Mouse (Mus musculus) kidney, embryonic 15.5 days (tissue): ENCODE measurements around the gene AC131692.1. TPM values are rescaled to one million over a fixed set of nuclear protein-coding genes. Genes with fewer than 3 reads are reported as not detected.

Experiments used
- ATAC-seq: fragments of 200-750 bp; cut with Nextera tagmentation; replicated peaks from 2 replicates; pipeline ENCODE4 v1.8.0; 2017; ENCODE audit warnings: moderate TSS enrichment; ENCODE audit not compliant: low FRiP score
- H3K27ac ChIP-seq: fragments of 300-500 bp; sonication (generic); 2 replicates; pipeline ENCODE4 v1.5.1; 2015; ENCODE audit warnings: mild to moderate bottlenecking, inconsistent platforms
- H3K27me3 ChIP-seq: fragments of 300-500 bp; sonication (generic); 2 replicates; pipeline ENCODE4 v1.6.1; 2015; ENCODE audit warnings: inconsistent platforms
- H3K36me3 ChIP-seq: fragments of 300-500 bp; sonication (generic); 2 replicates; pipeline ENCODE4 v1.6.1; 2015; ENCODE audit warnings: inconsistent platforms
- H3K4me1 ChIP-seq: fragments of 300-500 bp; sonication (generic); 2 replicates; pipeline ENCODE4 v1.6.1; 2015; ENCODE audit warnings: inconsistent platforms
- H3K4me2 ChIP-seq: fragments of 300-500 bp; sonication (generic); 2 replicates; pipeline ENCODE4 v1.6.1; 2015; ENCODE audit warnings: moderate library complexity, mild to moderate bottlenecking, inconsistent platforms
- H3K4me3 ChIP-seq: fragments of 300-500 bp; sonication (generic); replicated peaks from 2 replicates; pipeline ENCODE4 v1.5.1; 2015; ENCODE audit warnings: mild to moderate bottlenecking, inconsistent platforms
- H3K9ac ChIP-seq: fragments of 300-500 bp; sonication (generic); 2 replicates; pipeline ENCODE4 v1.6.1; 2015; ENCODE audit warnings: mild to moderate bottlenecking, inconsistent platforms
- H3K9me3 ChIP-seq: fragments of 300-500 bp; sonication (generic); replicated peaks from 2 replicates; pipeline ENCODE4 v1.6.1; 2016; ENCODE audit warnings: inconsistent platforms
- WGBS: fragments of 180-500 bp; shearing (Covaris S2); methylation state at CpG from one replicate; pipeline ENCODE4 v1.1.7; 2015; ENCODE audit warnings: mixed read lengths; 5-methylcytosine and 5-hydroxymethylcytosine counted together
- microRNA-seq: library from miRNA; unstranded; fragments of <30 nt; microRNA quantifications from one replicate; pipeline ENCODE4, GENCODE M21; 2016
- polyA plus RNA-seq: library from polyadenylated mRNA; unstranded; fragments of >200 nt; fragmentation: Nextera tagmentation; extraction: Ambion mirVana; gene quantifications from 2 replicates; pipeline ENCODE4 v1.2.1, GENCODE M21; 2015

The AC131692.1 gene
- polyA plus RNA-seq, 1 experiment from 2014 or later, result 0.34 TPM

- Histone ChIP-seq H3K36me3 (no peaks in the 10 kb centered on the region), H3K9me3 (0 out of 2 replicates have a peak, but pooled peaks cover 2% of the 10 kb centered on the region), H3K4me2 (no peak overlapping the region), H3K9ac (no peak overlapping the region), H3K4me1 (peaks cover 12% of the 10 kb centered on the region), H3K27ac (no peak overlapping the region), H3K27me3 (no peaks in the 10 kb centered on the region), H3K4me3 (no peak overlapping the region)
- WGBS, result 74% methylated on average over 5 of the region's 5 CpGs
- ATAC-seq, result no peak
These were observed 50.6 kb downstream of the AC131692.1 start for GRCm38 (mm10) chr19:6144842-6145241.

Small RNA genes within 50 kb of the gene (microRNA-seq; reads per million reads assigned to microRNA genes)
- gene Mir6988, result 1.2 reads per million

Other genes starting within 250 kb of the AC131692.1 start
- 40.2 and 43.1 TPM in 2 replicates for gene Frmd8, start 219.1 kb upstream of the AC131692.1 start, polyA plus RNA-seq
- gene Slc25a45, start 216.6 kb upstream of the AC131692.1 start, polyA plus RNA-seq, result 8.1 and 8.5 TPM in 2 replicates
- 4.2 and 4.7 TPM in 2 replicates for gene Tigd3, start 200.3 kb upstream of the AC131692.1 start, polyA plus RNA-seq
- gene Dpf2, start 181.4 kb upstream of the AC131692.1 start, polyA plus RNA-seq, result 166 and 178 TPM in 2 replicates
- gene Cdc42ep2, start 169.6 kb upstream of the AC131692.1 start, polyA plus RNA-seq, result 13.4 and 15.5 TPM in 2 replicates
- 75.3 and 83.2 TPM in 2 replicates for gene Pola2, start 130.2 kb upstream of the AC131692.1 start, polyA plus RNA-seq
- gene Slc22a20, start 108.3 kb upstream of the AC131692.1 start, polyA plus RNA-seq, result not detected in 2 replicates
- 8.4 and 11.1 TPM in 2 replicates for gene Capn1, start 78.5 kb upstream of the AC131692.1 start, polyA plus RNA-seq
- gene Syvn1, start 47.8 kb upstream of the AC131692.1 start, polyA plus RNA-seq, result 35.6 and 38.5 TPM in 2 replicates
- 77.9 and 81.6 TPM in 2 replicates for gene Mrpl49, start 36.6 kb upstream of the AC131692.1 start, polyA plus RNA-seq
- gene Fau, start 36.6 kb upstream of the AC131692.1 start, polyA plus RNA-seq, result 741 and 838 TPM in 2 replicates
- 33.0 and 33.2 TPM in 2 replicates for gene Znhit2, start 33.2 kb upstream of the AC131692.1 start, polyA plus RNA-seq
- 23.6 and 24.9 TPM in 2 replicates for gene Tm7sf2, start 26.0 kb upstream of the AC131692.1 start, polyA plus RNA-seq
- gene Vps51, start 17.2 kb upstream of the AC131692.1 start, polyA plus RNA-seq, result 70.3 and 78.5 TPM in 2 replicates
- not detected in 2 replicates for gene Tmem262, start 14.4 kb upstream of the AC131692.1 start, polyA plus RNA-seq
- 1.6 and 2.0 TPM in 2 replicates for gene Gm28374, start 12.2 kb upstream of the AC131692.1 start, polyA plus RNA-seq
- gene Zfpl1, start 9.5 kb upstream of the AC131692.1 start, polyA plus RNA-seq, result 73.7 and 79.5 TPM in 2 replicates
- gene Cdca5, start 9.4 kb upstream of the AC131692.1 start, polyA plus RNA-seq, result 44.8 and 45.8 TPM in 2 replicates
- gene Naaladl1, start 11.4 kb downstream of the AC131692.1 start, polyA plus RNA-seq, result 0.51 and 0.54 TPM in 2 replicates
- gene Sac3d1, start 24.2 kb downstream of the AC131692.1 start, polyA plus RNA-seq, result 44.0 and 47.2 TPM in 2 replicates
- 32.3 and 34.2 TPM in 2 replicates for gene Snx15, start 33.9 kb downstream of the AC131692.1 start, polyA plus RNA-seq
- 0.52 and 0.54 TPM in 2 replicates for gene Batf2, start 46.6 kb downstream of the AC131692.1 start, polyA plus RNA-seq
- 103 and 113 TPM in 2 replicates for gene Arl2, start 47.1 kb downstream of the AC131692.1 start, polyA plus RNA-seq
- gene Majin, start 90.0 kb downstream of the AC131692.1 start, polyA plus RNA-seq, result not detected in 2 replicates
- gene Gpha2, start 132.0 kb downstream of the AC131692.1 start, polyA plus RNA-seq, result 0.39 and 0.74 TPM in 2 replicates
- 22.9 and 27.6 TPM in 2 replicates for gene Ppp2r5b, start 141.5 kb downstream of the AC131692.1 start, polyA plus RNA-seq
- 9.8 and 12.1 TPM in 2 replicates for gene Atg2a, start 147.2 kb downstream of the AC131692.1 start, polyA plus RNA-seq
- 67.8 and 81.8 TPM in 2 replicates for gene Ehd1, start 182.3 kb downstream of the AC131692.1 start, polyA plus RNA-seq
- gene Cdc42bpg, start 212.0 kb downstream of the AC131692.1 start, polyA plus RNA-seq, result 0.78 and 1.0 TPM in 2 replicates
- 82.1 and 91.8 TPM in 2 replicates for gene Men1, start 240.6 kb downstream of the AC131692.1 start, polyA plus RNA-seq
- 18.7 and 21.9 TPM in 2 replicates for gene Map4k2, start 246.7 kb downstream of the AC131692.1 start, polyA plus RNA-seq